Mouse (Mus musculus) telencephalon, adult 2 months (tissue): ENCODE data around the gene Rsc1a1.

Experiments
- DNase-seq: peaks from one replicate; pipeline ENCODE4 v3.0.0-alpha.2; 2011; ENCODE audit warnings: low read depth, low spot score

Gene Rsc1a1

GRCm38 (mm10) chr4:141704625-141705024, 19.2 kb upstream of the Rsc1a1 start:
- DNase-seq = no peak

GRCm38 (mm10) chr4:141694719-141695118, 9.3 kb upstream of the Rsc1a1 start:
- DNase-seq = no peak

GRCm38 (mm10) chr4:141688505-141688904, 3.1 kb upstream of the Rsc1a1 start:
- DNase-seq = no peak

GRCm38 (mm10) chr4:141686525-141686924, 1.1 kb upstream of the Rsc1a1 start:
- no peak for DNase-seq

GRCm38 (mm10) chr4:141686093-141686492, 694 bp upstream of the Rsc1a1 start:
- DNase-seq = no peak

GRCm38 (mm10) chr4:141682706-141683230, 2.6 kb downstream of the Rsc1a1 start:
- DNase-seq = no peak

- no peak for DNase-seq
Measured at GRCm38 (mm10) chr4:141681767-141682166, 3.6 kb downstream of the Rsc1a1 start.

- no peak for DNase-seq
Measured at GRCm38 (mm10) chr4:141680892-141681291, 4.5 kb downstream of the Rsc1a1 start.

GRCm38 (mm10) chr4:141679016-141679415, 6.4 kb downstream of the Rsc1a1 start:
- DNase-seq = no peak

- DNase-seq = no peak
Measured at GRCm38 (mm10) chr4:141676462-141676979, 8.9 kb downstream of the Rsc1a1 start.

- no peak for DNase-seq
Measured at GRCm38 (mm10) chr4:141672325-141672724, 13.1 kb downstream of the Rsc1a1 start.

GRCm38 (mm10) chr4:141671389-141671788, 14.0 kb downstream of the Rsc1a1 start:
- DNase-seq = peak; percentile 24

GRCm38 (mm10) chr4:141669898-141670712, 15.3 kb downstream of the Rsc1a1 start:
- DNase-seq = no peak

- DNase-seq = no peak
Measured at GRCm38 (mm10) chr4:141664799-141665198, 20.6 kb downstream of the Rsc1a1 start, which contains the start of gene Plekhm2. Gene Plekhm2 (minus strand): TSS chr4:141664899.

- no peak for DNase-seq
Measured at GRCm38 (mm10) chr4:141664011-141664745, 21.2 kb downstream of the Rsc1a1 start.

- DNase-seq = no peak
Measured at GRCm38 (mm10) chr4:141663122-141663931, 22.1 kb downstream of the Rsc1a1 start.

GRCm38 (mm10) chr4:141660884-141661283, 24.5 kb downstream of the Rsc1a1 start:
- no peak for DNase-seq

GRCm38 (mm10) chr4:141659739-141660138, 25.7 kb downstream of the Rsc1a1 start:
- no peak for DNase-seq

- no peak for DNase-seq
Measured at GRCm38 (mm10) chr4:141658846-141659484, 26.4 kb downstream of the Rsc1a1 start.

- no peak for DNase-seq
Measured at GRCm38 (mm10) chr4:141656932-141657331, 28.5 kb downstream of the Rsc1a1 start.
